In the genomic region with DNA sequence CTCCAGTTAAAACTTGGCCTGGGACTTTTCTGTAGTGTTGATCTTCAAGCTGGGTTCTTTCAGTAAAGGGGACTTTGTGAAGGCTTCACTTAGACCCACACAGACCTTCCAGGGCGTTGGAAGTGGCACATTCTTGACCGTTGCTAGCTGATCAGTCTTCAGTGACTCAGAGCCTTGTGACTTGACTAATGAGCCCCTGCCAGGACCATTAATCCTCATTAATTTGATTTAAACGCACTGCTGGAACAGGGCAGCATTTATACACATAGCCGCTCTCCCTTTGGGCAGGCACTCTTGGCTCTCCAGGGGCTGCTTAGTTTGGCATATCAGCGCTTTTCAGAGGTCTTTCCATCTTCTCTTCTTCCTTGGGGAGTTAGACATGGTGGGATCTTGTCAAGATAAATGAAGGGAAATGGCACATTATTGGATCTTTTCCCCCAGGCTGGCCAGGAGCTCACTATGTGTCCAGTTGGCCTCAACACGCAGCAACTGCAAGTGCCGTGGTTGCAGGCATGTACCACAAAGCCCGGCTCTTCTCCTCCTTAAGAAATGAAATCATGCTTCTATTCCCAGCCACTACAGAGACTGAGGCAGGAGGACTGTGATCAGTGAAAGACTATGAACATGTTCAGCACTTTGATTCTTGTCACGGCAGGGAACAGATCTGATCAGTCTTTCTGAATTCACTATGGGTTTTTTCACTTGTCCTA, we compare ENCODE assay signal across 13 mouse cellular contexts. TPM values are rescaled to one million over a fixed set of nuclear protein-coding genes. Genes with fewer than 3 reads are reported as not detected.
DNase-seq lines count a peak whose midpoint lies in the region; ATAC-seq lines count a peak whose summit lies in the region.
"Had no signal": no experiment of that assay in that cellular context is flagged by ENCODE, and none has a peak within 500 bp of the region (broad histone marks: within the 10 kb centered on the region; RNA-seq: fewer than 3 reads in every experiment).

No protein-coding gene starts in this region.

- H3K27me3 ChIP-seq in neural tube, embryonic 12.5 days (replicated peaks), result no peaks in the 10 kb centered on the region
- H3K27me3 ChIP-seq: heart, embryonic 12.5 days had no signal

- peaks cover 6% of the 10 kb centered on the region; the same call in 1 of the 2 replicates for H3K4me1 ChIP-seq in neural tube, embryonic 12.5 days
- H3K4me1 ChIP-seq: heart, embryonic 12.5 days had no signal

- H3K9me3 ChIP-seq in neural tube, embryonic 12.5 days, result no peaks in the 10 kb centered on the region

- H3K4me2 ChIP-seq in neural tube, embryonic 12.5 days (replicated peaks), result no peak overlapping the region
- H3K4me2 ChIP-seq: heart, embryonic 12.5 days had no signal

- peak; percentile 37; the same call in 1 of the 2 replicates for ATAC-seq in neural tube, embryonic 12.5 days (ENCODE audit: low FRiP score, low read depth)
- ATAC-seq in inflammation-experienced regulatory T-cells, adult 6 months, result no peak

- 56% methylated on average over 9 of the region's 9 CpGs for WGBS in neural tube, embryonic 12.5 days

- no peaks in the 10 kb centered on the region for H3K36me3 ChIP-seq in neural tube, embryonic 12.5 days
- H3K36me3 ChIP-seq: heart, embryonic 12.5 days had no signal

- no peak overlapping the region for H3K9ac ChIP-seq in neural tube, embryonic 12.5 days
- H3K9ac ChIP-seq: heart, embryonic 12.5 days; liver, embryonic 14.5 days had no signal

- H3K4me3 ChIP-seq in neural tube, embryonic 12.5 days, result no peak overlapping the region
- H3K4me3 ChIP-seq: heart, embryonic 12.5 days; left cerebral cortex, adult 2 months had no signal

- H3K27ac ChIP-seq in neural tube, embryonic 12.5 days, result no peak overlapping the region
- H3K27ac ChIP-seq: left cerebral cortex, adult 2 months; liver, embryonic 14.5 days had no signal

- DNase-seq in adrenal gland, adult 2 months, result peak; percentile 11
- no peak for DNase-seq in adrenal gland, postnatal 14 days
- no peak for DNase-seq in neural tube, embryonic 10.5 days (ENCODE audit: extremely low spot score, low spot score)
- peak; percentile 16 to 35 for DNase-seq in kidney, postnatal 25 days
- DNase-seq in retina, postnatal 7 days (ENCODE audit: low read depth, low spot score), result peak; percentile 16
- no peak for DNase-seq in spleen, postnatal 10 days (ENCODE audit: low spot score in 2 of 2)
- DNase-seq: thymus, postnatal 14 days had no signal

RNA-seq across cellular contexts. Expression of a gene that starts 11.9 kb away (rescaled TPM):
- 10 to 100 TPM in 1 of 2 experiments, 1 to 10 TPM in 1; 9.0 to 23.1 TPM for total RNA-seq in adrenal gland, adult 2 months (2021)
- 0.75 and 1.0 TPM in 2 replicates for polyA plus RNA-seq in adrenal gland, adult 2 months (2012; rRNA removed)
- 12.6 and 14.4 TPM in 2 replicates for total RNA-seq in adrenal gland, postnatal 14 days (2021)
- 20.2 and 20.6 TPM in 2 replicates for polyA plus RNA-seq in neural tube, embryonic 12.5 days (2016; fragmentation: Nextera tagmentation; extraction: Ambion mirVana)
- polyA plus RNA-seq in inflammation-experienced regulatory T-cells, adult 6 months (2017; shearing (Covaris generic)), result 1 to 10 TPM; 2.8 to 3.1 (median 2.9) TPM

RNA-seq across cellular contexts. Expression of a gene that starts 14.0 kb away (rescaled TPM):
- total RNA-seq in adrenal gland, adult 2 months (2021), result not detected
- polyA plus RNA-seq in adrenal gland, adult 2 months (2012; rRNA removed), result not detected in 2 replicates
- not detected in 2 replicates for total RNA-seq in adrenal gland, postnatal 14 days (2021)
- polyA plus RNA-seq in neural tube, embryonic 12.5 days (2016; fragmentation: Nextera tagmentation; extraction: Ambion mirVana), result 0.70 and 1.0 TPM in 2 replicates
- polyA plus RNA-seq in inflammation-experienced regulatory T-cells, adult 6 months (2017; shearing (Covaris generic)), result not detected
- total RNA-seq: common myeloid progenitor, adult 5-6 weeks had no signal

RNA-seq across cellular contexts. Expression of a gene that starts 40.3 kb away (rescaled TPM):
- total RNA-seq in adrenal gland, adult 2 months (2021), result 100 to 1,000 TPM; 500 to 622 TPM
- polyA plus RNA-seq in adrenal gland, adult 2 months (2012; rRNA removed), result 243 and 281 TPM in 2 replicates
- 378 and 379 TPM in 2 replicates for total RNA-seq in adrenal gland, postnatal 14 days (2021)
- 197 and 207 TPM in 2 replicates for polyA plus RNA-seq in neural tube, embryonic 12.5 days (2016; fragmentation: Nextera tagmentation; extraction: Ambion mirVana)
- polyA plus RNA-seq in inflammation-experienced regulatory T-cells, adult 6 months (2017; shearing (Covaris generic)), result 100 to 1,000 TPM; 117 to 185 (median 137) TPM

Comparison
In these comparisons a context has a peak if more than half of its experiments do, and no peak if none do; other contexts are left out.
1. DNase-seq: peak in adrenal gland, adult 2 months (single experiment), kidney, postnatal 25 days (2 of 2) and retina, postnatal 7 days (single experiment); none in adrenal gland, postnatal 14 days (single experiment), neural tube, embryonic 10.5 days (single experiment) and spleen, postnatal 10 days (0 of 2).